Mouse (Mus musculus): Measurements from ENCODE around the gene Ctsf.

DNA sequence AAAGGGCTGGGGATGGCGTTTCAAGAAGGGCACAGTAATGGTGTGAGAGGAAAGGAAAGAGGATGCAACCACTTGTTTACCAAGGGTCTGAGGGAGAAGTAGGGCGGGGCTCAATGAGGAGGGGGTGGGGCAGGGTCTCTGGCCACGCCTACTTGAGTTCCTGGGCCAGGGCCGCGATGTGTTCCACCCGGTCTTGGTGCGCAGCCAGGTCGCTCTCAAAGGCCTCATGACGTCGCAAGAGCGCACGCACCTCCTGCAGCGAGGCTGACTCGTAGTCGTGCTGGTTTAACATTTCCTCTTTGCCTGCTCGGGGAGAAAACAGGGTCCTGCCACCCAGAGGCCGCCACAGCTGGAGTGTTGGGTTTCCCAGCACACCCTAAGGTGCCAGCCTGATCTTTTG is 10.2 kb downstream of the Ctsf start:
- TF ChIP-seq KAT2A (IDR thresholded peaks at IDR 0.05; ENCODE audit: insufficient replicate concordance, low read length) = no peak
- TF ChIP-seq GABPA (IDR thresholded peaks at IDR 0.05; ENCODE audit: insufficient replicate concordance, low read depth, low read length) = no peak
- TF ChIP-seq EP300 (IDR thresholded peaks at IDR 0.05; ENCODE audit: low read length) = no peak
- TF ChIP-seq ZKSCAN1 (IDR thresholded peaks at IDR 0.05; ENCODE audit: borderline replicate concordance, low read depth, low read length) = no peak
- TF ChIP-seq CTCF (conservative IDR thresholded peaks at IDR 0.05 in 1 of 2, IDR thresholded peaks at IDR 0.05 in 1 of 2; ENCODE audit: low read depth in 2 of 2, low read length in 2 of 2) = no peak
- no peak for TF ChIP-seq UBTF (IDR thresholded peaks at IDR 0.05; ENCODE audit: low read depth, low read length)
- no peak for TF ChIP-seq POLR2A (IDR thresholded peaks at IDR 0.05; ENCODE audit: low read depth, low read length)

All from CH12.LX (cell line).